Mouse (Mus musculus) brain, embryonic 14.5 days (tissue): ENCODE results near the gene Gm9999.

Experiments used
- CTCF ChIP-seq: fragments of 200-500 bp; IDR thresholded peaks from 2 replicates; pipeline ENCODE4 v1.5.1; 2012; ENCODE audit warnings: inconsistent platforms, mild to moderate bottlenecking, moderate library complexity, borderline replicate concordance; ENCODE audit not compliant: insufficient read depth, insufficient read length; ENCODE audit errors: extremely low read depth
- POLR2A ChIP-seq: fragments of 200-500 bp; IDR thresholded peaks from 2 replicates; pipeline ENCODE4 v1.6.1; 2012; ENCODE audit warnings: mild to moderate bottlenecking, inconsistent platforms, borderline replicate concordance; ENCODE audit not compliant: poor library complexity, insufficient read depth, insufficient read length, severe bottlenecking; ENCODE audit errors: extremely low read depth

DNA sequence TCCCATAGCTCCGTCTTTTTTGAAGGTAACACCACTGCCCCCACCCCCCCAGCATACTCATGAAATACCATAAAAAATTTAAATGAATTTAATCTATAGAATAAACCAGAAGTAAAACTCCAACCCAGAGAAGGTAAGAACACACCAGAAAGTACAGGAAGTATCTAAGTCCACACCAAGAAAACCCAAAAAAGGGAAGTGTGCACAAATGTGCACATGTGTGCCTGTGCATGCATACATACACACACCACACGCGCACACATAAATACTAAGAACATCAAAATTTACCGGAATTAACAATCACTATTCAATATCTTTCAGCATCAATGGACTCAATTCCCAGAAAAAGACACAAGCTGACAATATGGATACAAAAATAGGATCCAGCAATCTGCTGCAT is 13.5 kb upstream of the Gm9999 start:
- TF ChIP-seq CTCF: no peak
- TF ChIP-seq POLR2A: no peak
